Mouse (Mus musculus): ENCODE measurements at regions not wholly inside any gene's neighbourhood (a gene's known extent, or its start where the extent isn't known, plus 50 kb on each side); places are given as distances from the start of the nearest gene placed in this dataset.

- Histone ChIP-seq H3K36me3 (ENCODE audit: control insufficient read depth, insufficient read depth, low read length) (no peaks in the 10 kb centered on the region), H3K4me1 (replicated peaks; ENCODE audit: control insufficient read depth, insufficient read depth, low read length) (no peaks in the 10 kb centered on the region), H3K27ac (ENCODE audit: low read depth, low read length) (no peak overlapping the region), H3K9ac (ENCODE audit: low read depth, low read length) (no peak overlapping the region), H3K9me3 (ENCODE audit: control insufficient read depth, low read length) (no peaks in the 10 kb centered on the region), H3K4me3 (ENCODE audit: low read depth, low read length) (no peak overlapping the region), H3K27me3 (ENCODE audit: control insufficient read depth, insufficient read depth, low read length) (no peaks in the 10 kb centered on the region), H3K4me2 (replicated peaks; ENCODE audit: low read depth, low read length) (no peak overlapping the region)
- no peak for ATAC-seq (ENCODE audit: low FRiP score)
- WGBS: 94% methylated on average over 8 of the region's 8 CpGs
- no peak for DNase-seq (ENCODE audit: low spot score)
Observed at GRCm38 (mm10) chr10:111819755-111820451, 152.6 kb upstream of the Krr1 start.

GRCm38 (mm10) chr10:111824820-111825219, 147.6 kb upstream of the Krr1 start:
- no peak for ATAC-seq (ENCODE audit: low FRiP score)
- Histone ChIP-seq H3K4me1 (replicated peaks; ENCODE audit: control insufficient read depth, insufficient read depth, low read length) (no peaks in the 10 kb centered on the region), H3K27ac (ENCODE audit: low read depth, low read length) (no peak overlapping the region), H3K4me3 (ENCODE audit: low read depth, low read length) (no peak overlapping the region), H3K9me3 (ENCODE audit: control insufficient read depth, low read length) (no peaks in the 10 kb centered on the region), H3K36me3 (ENCODE audit: control insufficient read depth, insufficient read depth, low read length) (no peaks in the 10 kb centered on the region), H3K27me3 (ENCODE audit: control insufficient read depth, insufficient read depth, low read length) (no peaks in the 10 kb centered on the region), H3K9ac (ENCODE audit: low read depth, low read length) (no peak overlapping the region), H3K4me2 (replicated peaks; ENCODE audit: low read depth, low read length) (no peak overlapping the region)
- DNase-seq (ENCODE audit: low spot score): no peak
- WGBS: 77% methylated on average over 4 of the region's 4 CpGs

DNA sequence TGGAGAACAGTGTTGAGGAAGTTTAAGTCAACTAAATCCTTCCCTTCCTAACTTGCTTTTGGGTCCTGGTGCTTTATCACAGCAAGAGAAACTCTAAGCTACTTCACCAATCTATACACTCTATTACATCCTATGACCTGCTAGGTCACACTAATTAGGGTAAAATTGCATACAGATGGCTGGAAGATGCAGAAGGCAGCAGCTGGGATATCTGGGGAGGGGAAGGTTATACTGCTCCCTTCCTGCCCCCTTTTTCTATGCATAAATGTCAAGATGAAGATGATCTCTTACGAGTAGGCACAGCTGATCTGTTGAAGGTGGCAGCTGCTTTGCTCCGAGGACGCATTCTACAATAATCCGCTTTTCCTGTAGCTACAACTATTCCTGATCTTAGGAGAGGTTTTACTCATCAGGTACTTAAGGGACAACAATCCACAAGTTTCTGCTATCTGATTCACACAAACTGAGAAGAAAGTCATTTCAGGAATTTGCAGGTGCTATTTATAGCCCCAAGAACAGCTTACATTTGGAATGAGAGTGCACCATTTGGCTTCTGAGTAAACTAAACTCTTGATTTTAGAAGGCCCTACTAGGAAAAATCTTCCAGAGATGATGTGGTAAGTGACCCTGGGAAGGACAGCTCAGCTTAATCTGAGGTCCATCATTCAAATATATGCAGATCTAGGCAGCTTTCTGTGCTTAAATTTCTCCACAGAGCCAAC, 146.3 kb upstream of the Krr1 start:
- DNase-seq (ENCODE audit: low spot score): no peak
- no peaks in the 10 kb centered on the region for H3K36me3 ChIP-seq (ENCODE audit: control insufficient read depth, insufficient read depth, low read length)
- no peaks in the 10 kb centered on the region for H3K27me3 ChIP-seq (ENCODE audit: control insufficient read depth, insufficient read depth, low read length)
- H3K4me2 ChIP-seq (replicated peaks; ENCODE audit: low read depth, low read length): no peak overlapping the region
- H3K9ac ChIP-seq (ENCODE audit: low read depth, low read length): no peak overlapping the region
- no peak for ATAC-seq (ENCODE audit: low FRiP score)
- no peak overlapping the region for H3K27ac ChIP-seq (ENCODE audit: low read depth, low read length)
- 77% methylated on average over 4 of the region's 4 CpGs for WGBS
- no peaks in the 10 kb centered on the region for H3K9me3 ChIP-seq (ENCODE audit: control insufficient read depth, low read length)
- no peaks in the 10 kb centered on the region for H3K4me1 ChIP-seq (replicated peaks; ENCODE audit: control insufficient read depth, insufficient read depth, low read length)
- H3K4me3 ChIP-seq (ENCODE audit: low read depth, low read length): no peak overlapping the region

GRCm38 (mm10) chr10:111827246-111827645, 145.2 kb upstream of the Krr1 start:
- Histone ChIP-seq H3K4me2 (replicated peaks; ENCODE audit: low read depth, low read length) (no peak overlapping the region), H3K9me3 (ENCODE audit: control insufficient read depth, low read length) (no peaks in the 10 kb centered on the region), H3K4me1 (replicated peaks; ENCODE audit: control insufficient read depth, insufficient read depth, low read length) (no peaks in the 10 kb centered on the region), H3K36me3 (ENCODE audit: control insufficient read depth, insufficient read depth, low read length) (no peaks in the 10 kb centered on the region), H3K4me3 (ENCODE audit: low read depth, low read length) (no peak overlapping the region), H3K27ac (ENCODE audit: low read depth, low read length) (no peak overlapping the region), H3K27me3 (ENCODE audit: control insufficient read depth, insufficient read depth, low read length) (no peaks in the 10 kb centered on the region), H3K9ac (ENCODE audit: low read depth, low read length) (no peak overlapping the region)
- no peak for DNase-seq (ENCODE audit: low spot score)
- ATAC-seq (ENCODE audit: low FRiP score): no peak
- 67% methylated on average over 3 of the region's 3 CpGs for WGBS

DNA sequence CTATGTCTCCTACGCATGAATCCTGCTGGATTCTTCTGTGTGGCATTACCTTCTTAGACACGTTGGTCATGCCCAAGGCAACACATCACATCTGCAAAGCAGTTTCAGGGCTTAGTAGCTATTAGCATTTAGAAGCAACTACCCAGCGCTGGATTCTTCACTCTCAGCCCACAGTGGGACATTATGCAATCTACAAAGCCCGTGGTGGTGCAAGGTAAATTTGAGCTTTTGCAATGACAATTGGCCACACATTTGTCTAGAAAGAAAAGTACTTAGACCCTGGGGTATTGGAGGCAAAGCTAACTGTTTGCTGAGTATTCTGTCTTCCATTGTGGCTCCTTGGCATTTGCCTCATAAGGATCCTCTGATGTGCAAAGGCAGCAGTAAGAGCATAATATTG, 144.5 kb upstream of the Krr1 start:
- H3K9ac ChIP-seq (ENCODE audit: low read depth, low read length): no peak overlapping the region
- no peak overlapping the region for H3K4me3 ChIP-seq (ENCODE audit: low read depth, low read length)
- no peaks in the 10 kb centered on the region for H3K27me3 ChIP-seq (ENCODE audit: control insufficient read depth, insufficient read depth, low read length)
- no peak overlapping the region for H3K27ac ChIP-seq (ENCODE audit: low read depth, low read length)
- H3K4me2 ChIP-seq (replicated peaks; ENCODE audit: low read depth, low read length): no peak overlapping the region
- H3K9me3 ChIP-seq (ENCODE audit: control insufficient read depth, low read length): no peaks in the 10 kb centered on the region
- H3K4me1 ChIP-seq (replicated peaks; ENCODE audit: control insufficient read depth, insufficient read depth, low read length): no peaks in the 10 kb centered on the region
- 87% methylated on average over 4 of the region's 4 CpGs for WGBS
- ATAC-seq (ENCODE audit: low FRiP score) (no peak), DNase-seq (ENCODE audit: low spot score) (no peak)
- H3K36me3 ChIP-seq (ENCODE audit: control insufficient read depth, insufficient read depth, low read length): no peaks in the 10 kb centered on the region

DNA sequence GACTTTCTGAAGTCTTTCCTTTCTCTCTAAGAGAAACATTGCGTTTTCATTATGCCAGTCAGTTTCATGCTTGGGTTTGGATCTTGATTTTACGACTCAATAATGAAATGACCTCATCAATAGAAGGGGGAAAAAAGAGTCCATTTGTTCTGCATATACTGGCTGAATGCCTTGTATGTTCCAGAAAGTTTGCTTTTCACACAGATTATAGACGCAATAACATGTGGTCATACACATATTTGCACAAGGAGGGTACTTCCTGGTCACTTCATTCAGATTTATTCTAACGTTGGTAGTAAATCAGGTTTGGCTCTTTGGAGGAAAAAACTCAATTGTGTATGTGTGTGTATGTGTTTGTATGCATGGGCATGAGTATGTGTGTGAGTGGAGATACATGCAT, 143.9 kb upstream of the Krr1 start:
- H3K4me3 ChIP-seq (ENCODE audit: low read depth, low read length): no peak overlapping the region
- H3K27ac ChIP-seq (ENCODE audit: low read depth, low read length): no peak overlapping the region
- no peaks in the 10 kb centered on the region for H3K4me1 ChIP-seq (replicated peaks; ENCODE audit: control insufficient read depth, insufficient read depth, low read length)
- H3K9me3 ChIP-seq (ENCODE audit: control insufficient read depth, low read length): no peaks in the 10 kb centered on the region
- no peak overlapping the region for H3K9ac ChIP-seq (ENCODE audit: low read depth, low read length)
- no peaks in the 10 kb centered on the region for H3K27me3 ChIP-seq (ENCODE audit: control insufficient read depth, insufficient read depth, low read length)
- 94% methylated on average over 4 of the region's 4 CpGs for WGBS
- no peak for DNase-seq (ENCODE audit: low spot score)
- no peak for ATAC-seq (ENCODE audit: low FRiP score)
- H3K4me2 ChIP-seq (replicated peaks; ENCODE audit: low read depth, low read length): no peak overlapping the region
- no peaks in the 10 kb centered on the region for H3K36me3 ChIP-seq (ENCODE audit: control insufficient read depth, insufficient read depth, low read length)

- WGBS: 85% methylated on average over 2 of the region's 2 CpGs
- no peaks in the 10 kb centered on the region for H3K36me3 ChIP-seq (ENCODE audit: control insufficient read depth, insufficient read depth, low read length)
- ATAC-seq (ENCODE audit: low FRiP score) (no peak), DNase-seq (ENCODE audit: low spot score) (no peak)
- H3K4me1 ChIP-seq (replicated peaks; ENCODE audit: control insufficient read depth, insufficient read depth, low read length): no peaks in the 10 kb centered on the region
- no peaks in the 10 kb centered on the region for H3K9me3 ChIP-seq (ENCODE audit: control insufficient read depth, low read length)
- H3K9ac ChIP-seq (ENCODE audit: low read depth, low read length): no peak overlapping the region
- no peak overlapping the region for H3K4me3 ChIP-seq (ENCODE audit: low read depth, low read length)
- no peak overlapping the region for H3K4me2 ChIP-seq (replicated peaks; ENCODE audit: low read depth, low read length)
- H3K27ac ChIP-seq (ENCODE audit: low read depth, low read length): no peak overlapping the region
- no peaks in the 10 kb centered on the region for H3K27me3 ChIP-seq (ENCODE audit: control insufficient read depth, insufficient read depth, low read length)
Observed at GRCm38 (mm10) chr10:111829291-111829690, 143.2 kb upstream of the Krr1 start.

DNA sequence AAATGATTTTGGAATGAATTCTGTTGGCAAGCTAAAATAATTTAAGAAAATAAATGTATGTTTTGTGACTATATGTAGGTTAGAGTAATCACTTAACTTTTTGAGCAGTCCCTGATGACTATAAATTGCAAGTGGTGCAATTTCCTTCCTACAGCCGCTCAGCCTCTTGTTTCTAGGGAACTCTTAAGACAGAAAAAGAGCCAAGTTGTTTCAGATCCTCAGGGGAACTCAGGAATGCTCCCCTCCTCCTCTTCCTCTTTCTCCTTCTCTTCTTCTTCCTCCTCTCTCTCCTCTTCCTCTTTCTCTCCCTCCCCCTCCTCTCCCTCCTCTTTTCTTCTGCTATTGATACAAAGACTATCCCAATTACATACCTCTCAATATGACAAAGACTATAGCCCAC, 141.4 kb upstream of the Krr1 start:
- H3K27ac ChIP-seq (ENCODE audit: low read depth, low read length): no peak overlapping the region
- ATAC-seq (ENCODE audit: low FRiP score): no peak

GRCm38 (mm10) chr10:111833611-111834010, 138.9 kb upstream of the Krr1 start:
- Histone ChIP-seq H3K9ac (ENCODE audit: low read depth, low read length) (no peak overlapping the region), H3K27me3 (ENCODE audit: control insufficient read depth, insufficient read depth, low read length) (no peaks in the 10 kb centered on the region), H3K4me2 (replicated peaks; ENCODE audit: low read depth, low read length) (no peak overlapping the region), H3K27ac (ENCODE audit: low read depth, low read length) (no peak overlapping the region), H3K36me3 (ENCODE audit: control insufficient read depth, insufficient read depth, low read length) (no peaks in the 10 kb centered on the region), H3K4me1 (replicated peaks; ENCODE audit: control insufficient read depth, insufficient read depth, low read length) (no peaks in the 10 kb centered on the region; the same call in 1 of the 2 replicates), H3K4me3 (ENCODE audit: low read depth, low read length) (no peak overlapping the region), H3K9me3 (ENCODE audit: control insufficient read depth, low read length) (no peaks in the 10 kb centered on the region)
- WGBS: 73% methylated on average over 2 of the region's 2 CpGs
- ATAC-seq (ENCODE audit: low FRiP score): no peak
- no peak for DNase-seq (ENCODE audit: low spot score)

More for the DNA sequence above, 141.4 kb upstream of the Krr1 start:
- Histone ChIP-seq H3K9me3 (ENCODE audit: control insufficient read depth, low read length) (no peaks in the 10 kb centered on the region), H3K9ac (ENCODE audit: low read depth, low read length) (no peak overlapping the region), H3K4me1 (replicated peaks; ENCODE audit: control insufficient read depth, insufficient read depth, low read length) (no peaks in the 10 kb centered on the region), H3K4me3 (ENCODE audit: low read depth, low read length) (no peak overlapping the region), H3K4me2 (replicated peaks; ENCODE audit: low read depth, low read length) (no peak overlapping the region), H3K27me3 (ENCODE audit: control insufficient read depth, insufficient read depth, low read length) (no peaks in the 10 kb centered on the region), H3K36me3 (ENCODE audit: control insufficient read depth, insufficient read depth, low read length) (no peaks in the 10 kb centered on the region)
- WGBS: 48% methylated on average over 1 of the region's 1 CpGs
- no peak for DNase-seq (ENCODE audit: low spot score)

All from hindbrain, embryonic 11.5 days (tissue).